Mouse (Mus musculus): ENCODE results near the gene Usp15.

DNA sequence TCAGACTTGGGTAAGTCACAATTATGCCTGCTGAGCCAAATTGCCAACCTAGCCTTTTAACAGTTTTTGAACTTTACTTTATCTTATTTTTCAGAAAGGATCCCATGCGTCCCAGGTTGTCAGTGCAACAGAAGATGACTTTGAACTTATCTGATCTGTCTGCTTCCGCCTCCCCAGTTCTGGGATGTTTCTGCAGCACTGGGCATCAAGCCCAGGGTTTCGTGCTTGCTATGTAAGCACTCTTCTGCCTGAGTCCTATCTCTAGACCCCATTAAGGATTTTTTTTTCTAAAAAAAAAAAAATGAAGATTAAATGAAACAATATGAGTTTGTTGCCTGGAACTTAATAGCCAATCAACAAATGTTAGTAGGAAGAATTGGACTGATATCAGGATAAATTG, 2.3 kb upstream of the Usp15 start:
- TF ChIP-seq POLR2A (IDR thresholded peaks at IDR 0.05; ENCODE audit: borderline replicate concordance, extremely low read depth, insufficient read depth, insufficient read length, poor library complexity, severe bottlenecking), result no peak
- TF ChIP-seq CTCF (IDR thresholded peaks at IDR 0.05; ENCODE audit: borderline replicate concordance, extremely low read depth, insufficient read depth, insufficient read length), result no peak
